Mouse (Mus musculus) layer of hippocampus, postnatal 10 days (tissue): ENCODE measurements at regions not wholly inside any gene's neighbourhood (a gene's known extent, or its start where the extent isn't known, plus 50 kb on each side); places are given as distances from the start of the nearest gene placed in this dataset.

Experiments used
- DNase-seq, 2 experiments: peaks; one replicate each; pipeline ENCODE4 v3.0.0; 2021; ENCODE audit warnings: low spot score in 2 of 2

GRCm38 (mm10) chr10:101614230-101614629 is 67.1 kb upstream of the Mgat4c start:
- peak in 1 of 2 experiments; percentile 4 for DNase-seq
